Mouse (Mus musculus) right cerebral cortex, adult 2 months (tissue): ENCODE measurements around the gene Ccdc155.
A peak's percentile ranks its signal among the peaks of the same experiment; 100 is the strongest.
"Not testable (repeated sequence)": the region's sequence is repeated elsewhere in the genome, so short reads cannot be mapped to it uniquely, and the experiment has no call there.

Experiments
- DNase-seq, 2 experiments: peaks; one replicate each; pipeline ENCODE4 v3.0.0; 2021 to 2022; ENCODE audit warnings: low spot score in 2 of 2

The Ccdc155 gene

DNA sequence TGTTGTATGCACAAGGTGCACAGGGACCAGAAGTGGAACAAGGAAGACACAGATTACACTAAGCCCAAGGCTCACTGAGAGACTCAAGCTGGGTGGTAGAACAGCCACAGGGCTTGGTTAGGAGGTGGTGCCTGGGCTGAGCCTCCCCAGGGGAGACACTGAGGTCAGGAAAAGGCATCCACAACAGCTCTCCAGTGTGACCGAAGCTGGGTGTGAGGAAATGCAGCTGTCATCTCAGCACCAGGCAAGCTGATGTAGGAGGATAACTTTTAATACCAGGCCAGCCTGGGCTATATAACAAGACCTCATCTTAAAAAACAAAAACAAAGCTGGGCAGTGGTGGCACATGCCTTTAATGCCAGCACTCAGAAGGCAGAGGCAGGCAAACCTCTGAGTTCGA is 13.5 kb downstream of the Ccdc155 start:
- no peak for DNase-seq

DNA sequence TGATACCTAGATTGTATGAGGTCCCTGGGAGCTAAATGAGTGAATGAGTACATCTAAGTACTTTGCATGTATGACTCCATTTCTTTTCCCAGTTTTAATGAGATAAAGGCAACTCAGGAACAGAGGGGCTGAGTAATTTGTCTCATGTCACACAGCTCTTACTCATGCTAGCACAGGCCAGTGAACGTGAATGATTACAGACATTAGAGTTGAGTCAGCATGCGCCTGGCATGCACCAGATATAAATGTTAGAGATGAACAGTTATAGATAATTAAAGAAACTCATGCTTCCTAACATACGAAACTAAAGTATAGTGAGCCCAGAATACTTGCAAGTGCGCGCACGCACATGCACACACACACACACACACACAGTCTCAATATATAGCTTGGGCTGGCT is 14.5 kb downstream of the Ccdc155 start:
- no peak for DNase-seq

DNA sequence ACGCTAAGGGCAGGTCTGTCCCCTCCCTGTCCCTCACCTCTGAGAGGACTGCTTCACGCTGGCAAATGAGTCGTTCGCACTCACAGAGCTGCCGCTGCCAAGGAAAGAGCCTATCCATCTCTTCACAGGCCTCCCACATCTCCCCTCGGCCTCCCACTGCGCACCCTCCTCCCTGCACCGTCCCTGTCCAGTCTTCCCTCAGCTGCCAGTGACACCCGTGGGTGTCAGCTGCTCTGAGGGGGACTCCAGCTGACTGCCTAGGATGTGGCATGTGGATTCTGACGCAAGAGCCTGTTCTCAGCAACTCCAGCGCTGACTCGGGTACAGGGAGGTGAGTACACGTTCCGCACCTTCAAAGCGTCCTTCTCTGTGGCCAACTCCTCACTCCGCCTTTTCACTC is 15.1 kb downstream of the Ccdc155 start:
- DNase-seq = peak in 1 of 2 experiments; percentile 57

- DNase-seq = no peak
Observed at GRCm38 (mm10) chr7:45185921-45186320, 18.8 kb downstream of the Ccdc155 start.

GRCm38 (mm10) chr7:45183672-45184071 is 21.0 kb downstream of the Ccdc155 start:
- DNase-seq = no peak

DNA sequence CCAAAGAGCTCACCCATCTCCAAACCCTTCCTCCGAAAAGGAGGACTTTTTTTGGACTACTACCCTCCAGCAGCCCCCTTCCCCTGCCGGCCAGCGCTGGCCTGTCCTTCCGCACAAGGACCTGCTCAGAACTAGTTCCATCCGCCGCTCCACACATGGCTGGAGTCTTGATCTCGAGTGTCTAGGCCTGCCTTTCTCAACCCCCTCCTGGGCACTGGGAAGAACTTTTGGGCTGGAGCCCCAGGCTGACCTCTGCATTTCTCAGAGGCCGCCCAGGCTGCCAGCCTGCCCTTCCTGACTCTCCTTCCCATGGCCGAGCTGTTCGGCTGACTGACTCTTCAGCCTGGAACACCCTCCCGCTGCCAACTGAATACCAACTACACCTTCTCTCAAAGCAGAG is 22.1 kb downstream of the Ccdc155 start:
- DNase-seq = no peak

DNA sequence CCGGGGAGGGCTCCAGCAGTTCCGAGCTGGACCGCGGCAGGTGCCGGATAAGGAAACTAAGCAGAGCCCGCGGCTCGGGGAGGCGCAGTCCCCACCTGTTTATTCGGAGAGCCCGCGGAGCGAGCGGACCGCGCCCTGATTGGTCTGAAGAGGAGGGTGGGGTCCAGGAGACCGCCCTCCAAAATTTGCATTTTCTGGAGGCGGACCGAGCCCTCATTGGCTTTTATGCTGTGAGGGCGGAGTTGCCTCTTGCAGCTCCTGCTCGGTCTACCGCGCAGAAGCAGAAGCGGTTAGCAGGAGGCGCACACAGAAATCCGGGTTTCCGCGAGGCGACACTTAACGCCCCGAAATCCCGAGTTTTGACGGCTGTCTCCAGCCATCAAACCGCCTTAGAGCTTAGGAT is 22.5 kb downstream of the Ccdc155 start:
- peak; percentile 85 to 89 for DNase-seq

DNA sequence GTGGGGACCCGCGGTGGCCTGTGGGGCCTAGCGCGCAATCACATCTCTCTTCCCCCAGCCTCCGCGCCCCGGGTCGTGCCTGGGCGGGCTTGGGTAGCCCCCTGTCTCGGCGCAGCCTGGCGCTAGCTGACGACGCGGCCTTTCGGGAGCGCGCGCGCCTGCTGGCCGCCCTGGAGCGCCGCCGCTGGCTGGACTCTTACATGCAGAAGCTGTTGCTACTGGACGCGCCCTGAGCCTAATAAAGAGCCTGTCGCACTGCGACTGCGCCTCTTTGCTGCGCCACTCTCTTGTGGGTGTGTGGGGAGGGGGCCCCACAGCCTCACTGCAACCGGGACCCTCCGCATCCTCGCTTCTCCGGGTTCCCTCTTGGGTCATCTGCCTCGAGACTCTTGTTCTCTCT is 23.2 kb downstream of the Ccdc155 start:
- DNase-seq = no peak

DNA sequence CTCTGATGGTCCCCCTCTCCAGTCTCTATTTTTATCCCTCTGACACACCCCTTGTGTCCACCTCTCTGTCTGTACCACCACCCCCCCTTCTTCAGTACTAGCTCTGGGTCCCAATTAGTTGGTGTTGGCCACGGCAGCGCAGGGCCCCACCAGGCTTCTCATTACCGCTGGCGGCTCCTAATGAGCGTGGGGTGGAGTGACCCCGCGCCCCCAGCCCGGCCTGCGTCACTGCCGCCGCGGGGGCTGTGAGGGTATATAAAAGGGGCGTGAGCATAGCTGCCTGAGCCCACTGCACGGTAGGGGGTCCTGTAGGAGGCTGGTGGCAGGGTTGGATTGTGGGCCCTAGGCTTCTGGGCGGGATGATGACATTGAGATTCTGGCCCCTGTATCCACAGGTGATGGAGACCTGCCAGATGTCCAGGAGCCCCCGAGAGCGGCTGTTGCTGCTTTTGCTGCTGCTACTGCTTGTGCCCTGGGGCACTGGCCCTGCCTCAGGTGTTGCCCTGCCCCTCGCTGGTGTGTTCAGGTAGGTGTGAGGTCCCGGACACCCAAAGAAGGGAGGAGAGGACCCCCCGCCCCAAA is 23.7 kb downstream of the Ccdc155 start, which contains the start of gene Pth2:
TSS of gene Pth2 (plus strand) at position 100 of the 582 bp plus-strand sequence.
- DNase-seq = no peak

DNA sequence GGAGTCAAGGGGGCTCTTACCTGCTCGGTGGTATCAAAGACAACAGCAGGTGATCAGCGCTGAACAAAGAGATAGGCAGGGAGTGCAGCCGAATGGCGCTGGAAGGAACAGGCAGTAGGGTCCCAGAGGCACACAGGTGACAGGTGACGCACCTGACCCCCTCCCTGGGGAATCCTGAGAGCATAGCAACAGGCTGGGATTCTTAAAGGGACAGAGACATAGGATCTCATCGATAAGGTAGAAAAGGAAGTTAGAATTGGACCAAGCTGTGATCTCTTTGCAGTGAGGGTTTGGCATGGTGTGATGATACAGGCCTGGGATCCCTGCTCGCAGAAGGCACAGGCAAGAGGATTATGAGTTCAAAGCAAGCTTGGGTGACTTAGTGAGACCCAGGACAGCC is 25.2 kb downstream of the Ccdc155 start, which contains the start of gene Gfy:
TSS of gene Gfy (minus strand) at position 101 of the 400 bp plus-strand sequence.
- no peak for DNase-seq

DNA sequence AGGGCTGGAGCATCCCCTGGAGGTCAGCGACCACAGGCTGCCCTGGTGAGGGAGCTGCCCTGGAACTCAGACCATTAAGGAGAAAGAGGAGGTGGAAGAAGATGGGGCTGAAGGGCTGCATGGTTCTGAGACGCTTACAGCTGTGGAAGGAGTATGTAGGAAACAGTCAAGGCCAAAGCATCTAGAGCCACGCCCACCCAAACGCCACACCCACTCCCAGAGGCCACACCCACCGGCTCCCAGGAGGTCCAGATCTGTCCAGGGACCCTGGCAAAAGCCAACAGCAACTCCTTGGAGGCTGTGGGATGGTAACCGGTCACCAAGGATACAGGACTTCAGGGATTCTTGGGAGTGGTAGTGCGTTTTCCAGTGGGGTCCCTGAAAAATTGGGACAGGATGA is 26.1 kb downstream of the Ccdc155 start:
- no peak for DNase-seq

GRCm38 (mm10) chr7:45176356-45176755 is 28.3 kb downstream of the Ccdc155 start:
- no peak for DNase-seq

GRCm38 (mm10) chr7:45175929-45176328 is 28.8 kb downstream of the Ccdc155 start:
- no peak for DNase-seq

DNA sequence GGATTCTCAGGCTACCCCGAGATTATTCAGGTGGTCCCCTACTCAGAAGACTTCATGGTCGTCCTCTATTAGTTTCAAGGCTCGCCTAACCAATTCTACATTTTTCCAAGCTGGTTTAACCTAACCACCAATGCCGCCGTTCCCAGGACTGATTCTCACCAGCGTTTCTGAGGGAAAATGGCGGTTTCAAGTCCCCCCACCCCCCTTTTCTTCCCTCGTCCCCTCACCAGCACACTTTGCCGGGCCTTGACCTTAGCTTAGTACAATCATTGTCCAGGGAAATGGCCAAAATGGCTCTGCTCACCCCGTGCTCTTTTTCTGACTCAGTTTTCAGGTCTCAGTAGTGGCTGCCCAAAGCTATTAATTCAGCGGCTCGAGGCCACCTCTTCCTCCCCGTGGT is 29.3 kb downstream of the Ccdc155 start:
- no peak for DNase-seq

DNA sequence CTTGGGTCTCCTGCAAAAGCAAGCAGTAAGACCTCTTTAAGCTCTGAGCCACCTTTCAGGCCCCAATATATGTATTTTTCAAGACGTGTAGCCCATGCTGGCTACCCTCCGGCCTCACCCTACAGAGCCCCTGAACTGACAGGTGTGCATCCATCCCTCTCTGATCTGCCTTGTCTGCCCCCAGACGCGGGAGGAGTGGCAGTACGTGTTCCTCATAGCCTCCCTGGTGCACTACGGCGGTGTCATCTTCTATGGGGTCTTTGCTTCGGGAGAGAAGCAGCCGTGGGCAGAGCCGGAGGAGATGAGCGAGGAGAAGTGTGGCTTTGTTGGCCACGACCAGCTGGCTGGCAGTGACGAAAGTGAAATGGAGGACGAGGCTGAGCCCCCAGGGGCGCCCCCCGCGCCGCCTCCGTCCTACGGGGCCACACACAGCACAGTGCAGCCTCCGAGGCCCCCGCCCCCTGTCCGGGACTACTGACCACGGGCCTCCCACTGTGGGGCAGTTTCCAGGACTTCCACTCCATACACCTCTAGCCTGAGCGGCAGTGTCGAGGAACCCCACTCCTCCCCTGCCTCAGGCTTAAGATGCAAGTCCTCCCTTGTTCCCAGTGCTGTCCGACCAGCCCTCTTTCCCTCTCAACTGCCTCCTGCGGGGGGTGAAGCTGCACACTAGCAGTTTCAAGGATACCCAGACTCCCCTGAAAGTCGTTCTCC is 30.0 kb downstream of the Ccdc155 start:
- no peak for DNase-seq

DNA sequence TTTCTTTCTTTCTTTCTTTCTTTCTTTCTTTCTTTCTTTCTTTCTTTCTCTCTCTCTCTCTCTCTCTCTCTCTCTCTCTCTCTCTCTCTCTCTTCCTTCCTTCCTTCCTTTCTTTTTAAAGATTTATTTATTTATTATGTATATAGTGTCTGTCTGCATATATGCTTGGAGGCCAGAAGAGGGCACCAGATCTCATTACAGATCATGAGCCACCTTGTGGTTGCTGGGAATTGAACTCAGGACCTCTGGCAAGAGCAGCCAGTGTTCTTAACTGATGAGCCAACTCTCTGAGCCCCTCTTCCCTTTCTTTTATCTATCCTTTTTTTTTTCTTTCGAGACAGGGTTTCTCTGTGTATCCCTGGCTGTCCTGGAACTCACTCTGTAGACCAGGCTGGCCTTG is 30.9 kb downstream of the Ccdc155 start:
- not testable (repeated sequence) for DNase-seq

GRCm38 (mm10) chr7:45172974-45173373 is 31.7 kb downstream of the Ccdc155 start:
- no peak for DNase-seq

DNA sequence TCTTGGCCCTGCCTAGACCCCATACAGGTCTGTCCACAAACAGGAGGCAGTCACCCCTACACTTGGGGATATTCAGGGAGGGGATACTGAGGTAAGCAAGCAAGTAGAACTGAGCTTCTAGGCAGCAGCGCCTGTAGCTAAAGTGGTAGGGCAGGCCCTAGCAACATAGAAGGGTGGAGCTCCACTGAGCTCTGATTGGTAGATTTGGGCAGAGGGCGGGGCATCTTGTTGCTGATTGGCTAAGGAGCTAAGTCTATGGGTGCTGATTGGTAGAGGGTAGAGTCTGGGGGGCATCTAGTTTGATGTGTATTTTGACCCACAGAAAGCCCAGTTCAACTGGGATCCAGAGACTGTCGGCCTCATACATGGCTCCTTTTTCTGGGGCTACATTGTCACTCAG is 35.2 kb downstream of the Ccdc155 start:
- no peak for DNase-seq

GRCm38 (mm10) chr7:45168656-45169055 is 36.0 kb downstream of the Ccdc155 start:
- no peak for DNase-seq

DNA sequence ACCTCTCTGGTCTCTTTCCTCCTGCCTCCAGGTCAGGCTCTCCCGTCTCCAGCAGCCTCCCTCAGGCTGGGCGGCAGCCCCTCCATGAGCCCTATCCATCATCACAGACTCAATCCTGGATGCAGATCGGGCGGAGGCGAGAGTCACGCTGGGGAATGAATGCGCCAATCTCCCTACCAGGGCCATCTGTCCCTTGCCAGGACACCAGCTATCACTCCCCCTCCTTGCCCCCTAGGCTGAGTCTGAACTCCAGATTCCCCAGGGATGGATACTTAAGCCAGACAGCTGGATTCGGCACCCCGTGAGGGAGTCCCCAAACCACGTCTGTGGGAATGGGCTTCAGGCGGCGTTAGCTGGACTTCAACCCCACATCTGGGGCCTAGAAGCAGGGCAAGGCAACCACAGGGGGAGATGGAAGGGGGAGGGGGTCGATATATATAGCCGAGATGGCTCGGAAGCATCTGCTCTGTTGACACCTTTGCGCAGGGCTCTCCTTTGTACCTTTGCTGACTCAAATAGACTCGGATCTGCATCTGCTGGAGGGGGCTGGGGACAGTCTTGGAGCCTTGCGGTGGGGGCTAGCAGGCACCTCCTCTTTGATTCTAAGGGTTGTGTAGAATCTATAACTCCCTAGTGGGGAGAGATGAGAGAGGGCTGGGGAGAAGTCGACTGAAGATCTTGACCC is 36.8 kb downstream of the Ccdc155 start:
- no peak for DNase-seq

- no peak for DNase-seq
Observed at GRCm38 (mm10) chr7:45166950-45167401, 37.7 kb downstream of the Ccdc155 start.

DNA sequence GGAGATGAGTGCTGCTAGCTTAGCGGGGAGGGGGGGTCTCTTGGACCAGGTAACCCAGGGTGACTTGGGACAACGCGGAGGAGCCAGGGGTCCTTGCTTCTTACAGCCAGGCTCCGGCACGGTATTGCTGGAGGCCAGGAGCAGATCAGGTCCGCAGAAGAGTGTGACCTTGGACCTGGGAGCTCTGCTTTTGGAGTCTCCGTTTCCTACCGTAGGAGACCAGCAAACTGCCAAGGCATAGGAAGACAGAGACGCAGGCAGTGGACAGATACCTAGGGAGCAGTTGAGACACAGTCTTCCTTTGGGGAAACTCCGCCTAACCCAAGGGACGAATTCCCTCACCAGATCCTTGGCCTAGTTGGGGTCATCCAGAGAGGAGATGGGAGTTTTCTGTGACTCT is 39.0 kb downstream of the Ccdc155 start:
- DNase-seq = no peak

- DNase-seq = no peak
Observed at GRCm38 (mm10) chr7:45164833-45165232, 39.9 kb downstream of the Ccdc155 start.
